Mouse (Mus musculus) heart, embryonic 15.5 days (tissue): Measurements from ENCODE around the gene Efhc1. TPM values are rescaled to one million over a fixed set of nuclear protein-coding genes. Genes with fewer than 3 reads are reported as not detected.

ENCODE experiments used
- ATAC-seq: fragments of 200-750 bp; cut with Nextera tagmentation; replicated peaks from 2 replicates; pipeline ENCODE4 v1.8.0; 2017; ENCODE audit warnings: low read depth, moderate TSS enrichment; ENCODE audit not compliant: insufficient number of reproducible peaks, insufficient read depth, low FRiP score
- H3K27ac ChIP-seq: fragments of 300-500 bp; sonication (generic); 2 replicates; pipeline ENCODE4 v1.5.1; 2015; ENCODE audit warnings: mild to moderate bottlenecking, inconsistent platforms
- H3K27me3 ChIP-seq: fragments of 300-500 bp; sonication (generic); 2 replicates; pipeline ENCODE4 v1.6.1; 2015; ENCODE audit warnings: inconsistent platforms
- H3K36me3 ChIP-seq: fragments of 300-500 bp; sonication (generic); 2 replicates; pipeline ENCODE4 v1.6.1; 2015; ENCODE audit warnings: mild to moderate bottlenecking, inconsistent platforms
- H3K4me1 ChIP-seq: fragments of 300-500 bp; sonication (generic); replicated peaks from 2 replicates; pipeline ENCODE4 v1.6.1; 2015; ENCODE audit warnings: inconsistent platforms
- H3K4me2 ChIP-seq: fragments of 300-500 bp; sonication (generic); 2 replicates; pipeline ENCODE4 v1.6.1; 2015; ENCODE audit warnings: inconsistent platforms, mild to moderate bottlenecking, moderate library complexity
- H3K4me3 ChIP-seq: fragments of 300-500 bp; sonication (generic); 2 replicates; pipeline ENCODE4 v1.5.1; 2015; ENCODE audit warnings: mild to moderate bottlenecking, inconsistent platforms
- H3K9ac ChIP-seq: fragments of 300-500 bp; sonication (generic); 2 replicates; pipeline ENCODE4 v1.6.1; 2015; ENCODE audit warnings: mild to moderate bottlenecking, inconsistent platforms
- H3K9me3 ChIP-seq: fragments of 300-500 bp; sonication (generic); replicated peaks from 2 replicates; pipeline ENCODE4 v1.6.1; 2016; ENCODE audit warnings: inconsistent platforms
- WGBS: fragments of 180-500 bp; shearing (Covaris S2); methylation state at CpG from one replicate; pipeline ENCODE4 v1.1.7; 2015; ENCODE audit warnings: mixed read lengths; 5-methylcytosine and 5-hydroxymethylcytosine counted together
- polyA plus RNA-seq: library from polyadenylated mRNA; unstranded; fragments of >200 nt; fragmentation: Nextera tagmentation; extraction: Ambion mirVana; gene quantifications from 2 replicates; pipeline ENCODE4 v1.2.1, GENCODE M21; 2015

Efhc1 gene
- polyA plus RNA-seq, 1 experiment from 2014 or later = 1.6 TPM

DNA sequence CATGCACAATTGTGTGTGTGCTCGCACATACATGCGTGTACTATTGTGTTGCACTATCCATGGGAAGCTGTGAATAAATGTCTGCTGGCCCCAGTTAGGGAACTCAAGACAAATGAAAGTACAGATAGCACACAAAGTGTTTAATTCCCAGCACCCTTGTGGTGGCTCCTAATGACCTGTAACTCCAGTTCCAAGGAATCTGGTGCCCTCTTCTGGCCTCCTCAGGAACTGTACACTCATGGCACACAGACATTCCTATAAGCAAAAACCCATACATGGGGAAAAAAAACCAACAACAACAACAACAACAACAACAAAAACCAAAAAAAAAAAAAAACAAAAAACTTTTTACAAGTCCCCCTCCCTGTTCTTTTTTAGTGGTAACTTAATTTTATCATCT lies 8.4 kb upstream of the Efhc1 start:
- Histone ChIP-seq H3K4me2 (no peak overlapping the region), H3K9me3 (no peaks in the 10 kb centered on the region), H3K36me3 (no peaks in the 10 kb centered on the region), H3K4me1 (no peaks in the 10 kb centered on the region), H3K4me3 (no peak overlapping the region), H3K27ac (no peak overlapping the region), H3K27me3 (no peaks in the 10 kb centered on the region), H3K9ac (no peak overlapping the region)
- 97% methylated on average over 2 of the region's 2 CpGs for WGBS
- no peak for ATAC-seq

DNA sequence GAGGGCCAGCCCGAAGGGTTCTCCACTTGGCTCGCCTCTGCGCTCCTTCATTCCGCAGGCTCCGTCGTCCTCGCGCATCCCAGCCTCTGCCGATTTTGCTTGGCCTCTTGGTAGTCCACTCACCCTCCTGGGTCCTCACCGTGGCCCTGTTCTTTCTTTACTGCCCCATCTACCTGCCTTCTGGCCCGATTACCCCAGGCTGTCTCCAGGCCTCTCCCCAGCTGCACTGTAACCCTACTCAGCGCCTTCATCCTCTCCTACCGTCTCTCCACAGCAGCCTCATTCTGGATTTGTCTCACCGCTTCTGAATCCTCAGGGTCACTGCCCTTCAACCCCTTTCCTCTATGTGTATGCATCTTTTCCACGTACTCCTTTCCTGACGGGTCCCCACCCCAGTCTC lies 373 bp downstream of the Efhc1 start:
- 7% methylated on average over 16 of the region's 16 CpGs for WGBS
- no peak; the same call in 1 of the 2 replicates for ATAC-seq
- no peaks in the 10 kb centered on the region for H3K9me3 ChIP-seq
- H3K9ac ChIP-seq = peak overlapping the region; percentile 60
- H3K4me2 ChIP-seq = peak overlapping the region; percentile 81
- H3K36me3 ChIP-seq = no peaks in the 10 kb centered on the region
- H3K4me1 ChIP-seq = peaks cover 4% of the 10 kb centered on the region
- H3K4me3 ChIP-seq = peak overlapping the region; percentile 64
- no peaks in the 10 kb centered on the region for H3K27me3 ChIP-seq
- H3K27ac ChIP-seq = peak overlapping the region; percentile 60

DNA sequence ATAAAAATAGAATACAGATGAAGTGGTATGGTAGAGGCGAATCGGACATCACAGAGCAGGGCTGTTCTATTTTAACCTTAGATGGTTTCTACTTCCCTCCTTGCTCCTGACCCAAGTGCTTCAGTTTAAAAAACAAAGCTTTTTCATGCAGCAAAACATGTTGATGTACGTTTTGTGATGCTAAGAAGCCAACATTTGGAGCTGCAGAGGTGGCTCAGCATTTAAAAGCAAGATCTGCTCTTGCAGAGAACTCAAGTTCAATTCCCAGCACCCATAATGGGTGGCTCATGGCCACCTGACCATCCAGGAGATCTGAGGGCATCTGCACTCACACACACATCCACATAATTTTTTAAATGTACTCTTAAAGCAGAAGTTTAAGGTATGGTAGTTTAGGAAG lies 3.5 kb downstream of the Efhc1 start:
- Histone ChIP-seq H3K4me1 (peaks cover 4% of the 10 kb centered on the region), H3K27ac (no peak overlapping the region), H3K9ac (no peak overlapping the region), H3K4me2 (no peak overlapping the region), H3K27me3 (no peaks in the 10 kb centered on the region), H3K36me3 (no peaks in the 10 kb centered on the region), H3K4me3 (no peak overlapping the region), H3K9me3 (no peaks in the 10 kb centered on the region)
- WGBS = 66% methylated on average over 3 of the region's 3 CpGs
- no peak for ATAC-seq

DNA sequence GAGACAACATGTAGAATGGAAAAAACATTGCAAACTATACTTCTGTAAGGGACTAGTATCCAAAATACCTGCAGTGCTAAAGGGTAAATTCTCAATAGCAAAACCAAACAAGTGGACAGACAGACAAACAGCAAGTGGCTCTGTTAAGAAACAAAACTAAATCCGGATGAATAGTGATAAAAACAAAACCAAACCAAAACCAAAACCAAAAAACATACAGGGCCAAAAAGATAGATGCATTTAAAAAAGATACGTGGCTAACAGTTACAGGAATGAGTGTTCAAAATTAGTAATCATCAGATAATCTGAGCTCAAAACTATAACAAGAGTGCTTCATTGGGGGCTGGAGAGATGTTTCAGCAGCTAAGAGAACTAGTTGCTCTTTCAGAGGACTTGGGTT lies 18.2 kb downstream of the Efhc1 start:
- ATAC-seq = no peak
- Histone ChIP-seq H3K4me2 (no peak overlapping the region), H3K9me3 (no peaks in the 10 kb centered on the region), H3K9ac (no peak overlapping the region), H3K4me3 (no peak overlapping the region), H3K27ac (no peak overlapping the region), H3K4me1 (no peaks in the 10 kb centered on the region), H3K36me3 (no peaks in the 10 kb centered on the region), H3K27me3 (no peaks in the 10 kb centered on the region)
- 76% methylated on average over 2 of the region's 2 CpGs for WGBS

DNA sequence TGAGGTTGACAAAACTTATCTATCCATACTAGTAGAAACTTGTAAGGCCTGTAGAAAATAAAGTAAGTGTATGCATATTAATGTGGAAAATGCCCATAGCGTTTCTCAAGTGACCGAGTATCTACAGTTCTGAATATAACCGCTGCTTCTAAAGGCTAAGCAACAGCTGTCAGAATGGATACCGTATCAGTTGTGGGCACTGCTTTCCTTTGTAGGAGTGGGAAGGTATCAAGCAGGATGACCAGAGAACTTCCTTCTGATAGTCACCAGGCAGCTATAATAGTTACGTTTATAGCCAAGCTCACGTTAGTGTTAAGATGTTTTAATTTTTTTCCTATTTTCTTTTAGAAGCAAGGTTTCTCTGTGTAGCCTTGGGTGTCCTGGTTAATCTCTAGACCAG lies 22.0 kb downstream of the Efhc1 start:
- 86% methylated on average over 6 of the region's 6 CpGs for WGBS
- Histone ChIP-seq H3K4me1 (no peaks in the 10 kb centered on the region), H3K4me2 (no peak overlapping the region), H3K27ac (no peak overlapping the region), H3K9ac (no peak overlapping the region), H3K4me3 (no peak overlapping the region), H3K36me3 (no peaks in the 10 kb centered on the region), H3K9me3 (no peaks in the 10 kb centered on the region), H3K27me3 (no peaks in the 10 kb centered on the region)
- ATAC-seq = no peak

DNA sequence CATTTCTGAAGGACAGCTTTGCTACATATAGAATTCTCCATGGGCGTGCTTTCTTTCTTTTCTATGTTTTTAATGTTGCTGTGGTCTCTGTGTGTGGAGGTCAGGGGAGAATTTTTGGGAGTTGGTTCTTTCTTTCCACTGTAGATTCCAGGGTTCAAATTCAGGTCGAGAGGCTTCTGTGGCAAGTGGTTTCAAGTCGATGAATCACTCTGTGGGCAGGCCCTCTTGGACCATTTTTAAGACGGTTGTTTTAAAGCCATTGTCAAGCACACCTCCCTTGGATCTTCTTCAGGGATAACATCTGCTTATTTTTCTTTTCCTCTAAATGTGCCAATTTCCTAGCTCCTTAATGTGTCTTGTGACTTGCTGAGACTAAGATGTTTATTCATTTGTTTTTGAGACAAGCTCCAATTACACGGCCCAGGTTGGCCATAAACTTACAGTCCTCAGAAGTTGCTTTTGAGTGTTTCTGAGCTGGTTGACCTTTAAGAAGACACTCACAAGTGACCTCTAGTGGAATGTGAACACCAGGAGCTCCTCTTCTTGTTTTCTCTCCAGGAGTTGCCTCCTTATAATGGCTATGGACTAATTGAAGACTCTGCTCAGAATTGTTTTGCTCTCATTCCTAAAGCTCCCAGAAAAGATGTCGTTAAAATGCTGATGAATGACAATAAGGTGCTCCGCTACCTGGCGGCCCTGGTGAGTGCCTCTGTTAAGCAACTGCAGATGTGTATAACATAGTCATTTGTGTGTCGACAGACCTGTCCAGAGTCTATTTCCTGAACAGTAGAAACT lies 23.1 kb downstream of the Efhc1 start:
- Histone ChIP-seq H3K27ac (no peak overlapping the region), H3K9me3 (no peaks in the 10 kb centered on the region), H3K4me1 (no peaks in the 10 kb centered on the region), H3K4me2 (no peak overlapping the region), H3K36me3 (no peaks in the 10 kb centered on the region), H3K27me3 (no peaks in the 10 kb centered on the region), H3K9ac (no peak overlapping the region), H3K4me3 (no peak overlapping the region)
- no peak for ATAC-seq
- 65% methylated on average over 9 of the region's 9 CpGs for WGBS

DNA sequence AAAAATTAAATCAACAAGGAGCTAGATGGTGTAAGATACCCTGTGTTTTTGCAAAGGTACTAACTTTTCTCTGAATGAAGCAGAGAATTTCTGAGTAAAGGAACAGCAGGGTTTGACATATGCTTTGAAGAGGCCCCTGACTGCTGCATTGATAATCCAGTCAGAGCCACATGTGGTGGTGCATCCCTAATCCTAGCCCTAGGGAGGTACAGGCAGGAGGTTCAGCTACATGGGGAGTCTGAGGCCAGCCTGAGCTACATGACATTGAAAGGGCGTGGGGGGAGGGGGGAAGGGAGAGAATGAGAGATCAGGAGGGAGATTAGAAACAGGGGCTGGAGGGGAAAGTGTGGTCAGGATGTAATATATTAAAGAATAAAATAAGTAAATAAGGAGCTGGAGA lies 29.1 kb downstream of the Efhc1 start:
- no peak overlapping the region for H3K4me2 ChIP-seq
- H3K4me1 ChIP-seq = no peaks in the 10 kb centered on the region
- no peaks in the 10 kb centered on the region for H3K9me3 ChIP-seq
- H3K27me3 ChIP-seq = no peaks in the 10 kb centered on the region
- WGBS = 57% methylated on average over 1 of the region's 1 CpGs
- no peak overlapping the region for H3K9ac ChIP-seq
- no peaks in the 10 kb centered on the region for H3K36me3 ChIP-seq
- ATAC-seq = no peak
- no peak overlapping the region for H3K4me3 ChIP-seq
- H3K27ac ChIP-seq = no peak overlapping the region

DNA sequence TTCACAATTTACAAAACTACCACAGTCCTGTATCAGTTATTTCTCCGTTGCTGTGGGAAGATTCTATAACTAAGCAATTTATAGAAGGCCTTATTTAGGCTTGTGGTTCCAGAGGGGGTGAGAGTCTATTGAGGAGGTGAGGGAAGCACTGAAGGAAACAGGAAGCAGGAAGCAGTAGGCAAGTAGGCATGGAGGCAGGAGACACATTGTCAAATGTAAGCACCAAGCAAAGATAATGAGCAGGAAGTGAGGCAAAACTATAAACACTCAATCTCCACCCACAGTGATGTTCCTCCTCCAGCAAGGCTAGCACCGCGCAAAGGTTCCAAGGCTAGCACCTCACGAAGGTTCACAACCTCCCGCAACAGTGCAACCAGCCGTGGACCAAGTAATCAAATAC lies 30.3 kb downstream of the Efhc1 start:
- Histone ChIP-seq H3K36me3 (no peaks in the 10 kb centered on the region), H3K27me3 (no peaks in the 10 kb centered on the region), H3K9me3 (no peaks in the 10 kb centered on the region), H3K9ac (no peak overlapping the region), H3K4me3 (no peak overlapping the region), H3K4me2 (no peak overlapping the region), H3K4me1 (no peaks in the 10 kb centered on the region), H3K27ac (no peak overlapping the region)
- ATAC-seq = no peak
- WGBS = 85% methylated on average over 6 of the region's 6 CpGs

DNA sequence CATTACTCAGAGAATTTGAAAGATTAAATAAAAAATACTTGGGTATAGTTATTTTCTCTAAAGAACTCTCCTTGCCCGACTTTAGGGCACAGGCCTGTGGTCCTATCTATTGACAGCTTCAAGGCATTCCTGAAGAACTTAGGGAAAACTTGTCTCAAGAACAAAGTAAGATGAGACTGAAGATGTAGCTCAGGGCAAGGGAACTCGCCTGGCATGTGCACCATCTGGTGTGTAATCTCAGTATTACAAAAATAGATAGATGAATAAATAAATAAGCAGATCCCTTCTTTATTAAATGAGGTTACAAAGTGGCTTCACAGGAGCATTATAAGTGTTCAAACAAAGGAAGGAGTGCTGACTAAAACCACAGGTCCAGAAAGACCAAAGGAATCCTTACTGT lies 32.7 kb downstream of the Efhc1 start:
- no peak for ATAC-seq
- Histone ChIP-seq H3K9ac (no peak overlapping the region), H3K27me3 (no peaks in the 10 kb centered on the region), H3K4me2 (no peak overlapping the region), H3K4me3 (no peak overlapping the region), H3K4me1 (no peaks in the 10 kb centered on the region), H3K36me3 (no peaks in the 10 kb centered on the region), H3K9me3 (no peaks in the 10 kb centered on the region), H3K27ac (no peak overlapping the region)
- WGBS = 66% methylated on average over 2 of the region's 2 CpGs

DNA sequence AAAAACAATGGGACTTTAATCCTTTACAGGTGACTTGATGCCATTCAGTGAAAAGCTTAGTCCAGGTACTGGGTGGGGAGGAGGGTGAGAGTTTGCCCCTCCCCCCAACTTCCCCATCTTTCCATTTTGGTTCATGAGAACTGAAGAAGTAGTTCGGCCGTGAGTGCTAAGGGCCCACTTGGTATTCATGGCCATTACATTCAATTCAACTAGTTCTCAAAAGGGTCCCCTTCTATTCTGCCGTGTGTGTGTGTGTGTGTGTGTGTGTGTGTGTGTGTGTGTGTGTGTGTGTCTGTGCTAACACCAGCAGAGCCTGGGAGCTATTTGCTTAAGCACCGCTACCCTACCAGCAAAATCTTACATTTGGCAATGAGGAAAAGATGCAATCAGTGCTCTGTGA lies 33.2 kb downstream of the Efhc1 start:
- Histone ChIP-seq H3K36me3 (no peaks in the 10 kb centered on the region), H3K4me2 (no peak overlapping the region), H3K27ac (no peak overlapping the region), H3K27me3 (no peaks in the 10 kb centered on the region), H3K9ac (no peak overlapping the region), H3K4me1 (no peaks in the 10 kb centered on the region), H3K4me3 (no peak overlapping the region), H3K9me3 (no peaks in the 10 kb centered on the region)
- 76% methylated on average over 4 of the region's 4 CpGs for WGBS
- no peak for ATAC-seq

DNA sequence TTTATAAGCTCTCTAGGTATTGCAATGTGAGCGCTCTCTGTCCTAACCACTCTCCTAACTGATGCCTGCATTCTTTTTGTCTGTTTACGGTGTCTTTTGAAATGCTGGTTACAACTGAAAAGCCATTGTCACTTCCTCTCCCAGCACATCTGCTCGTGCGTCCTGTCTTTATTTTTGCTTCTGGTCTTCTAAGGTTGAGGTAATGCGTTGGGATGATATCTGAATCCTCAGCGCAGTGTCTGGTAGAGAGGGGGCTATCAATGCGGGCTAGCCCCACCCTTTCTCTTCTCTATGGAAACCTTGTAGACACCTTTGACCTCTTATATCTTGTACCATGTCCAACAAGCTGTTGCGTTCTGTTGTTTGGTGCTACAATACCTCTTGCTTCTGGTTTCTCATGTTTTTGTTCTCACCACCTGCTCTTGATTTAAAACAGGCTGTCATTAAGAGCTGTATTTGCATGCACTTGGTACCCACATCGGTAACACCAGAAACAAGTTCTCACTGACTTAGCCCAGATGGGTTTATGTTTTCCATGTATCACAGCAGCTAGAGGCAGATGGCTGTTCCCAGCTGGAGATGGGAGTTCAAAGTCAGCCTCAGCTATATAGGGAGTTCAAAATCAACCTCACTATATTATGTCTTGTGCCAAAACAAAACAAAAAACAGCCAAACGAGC lies 35.1 kb downstream of the Efhc1 start:
- no peak for ATAC-seq
- no peaks in the 10 kb centered on the region for H3K9me3 ChIP-seq
- no peak overlapping the region for H3K4me2 ChIP-seq
- H3K27me3 ChIP-seq = no peaks in the 10 kb centered on the region
- no peak overlapping the region for H3K9ac ChIP-seq
- H3K4me3 ChIP-seq = no peak overlapping the region
- WGBS = 56% methylated on average over 10 of the region's 10 CpGs
- H3K27ac ChIP-seq = no peak overlapping the region
- no peaks in the 10 kb centered on the region for H3K36me3 ChIP-seq
- H3K4me1 ChIP-seq = no peaks in the 10 kb centered on the region
